Mouse (Mus musculus) G1E (cell line): ENCODE results near the gene Rhbdd1.

Experiments
- CTCF ChIP-seq: IDR thresholded peaks from 2 replicates; pipeline ENCODE4 v1.5.1; 2012; ENCODE audit warnings: low read depth, low read length, inconsistent platforms, mixed read lengths
- GATA1 ChIP-seq: IDR thresholded peaks from 2 replicates; pipeline ENCODE4 v1.6.1; 2012; ENCODE audit warnings: borderline replicate concordance, low read length, inconsistent platforms, mixed read lengths
- TAL1 ChIP-seq: conservative IDR thresholded peaks from 2 replicates; pipeline ENCODE4 v1.6.1; 2012; ENCODE audit warnings: low read depth, low read length, inconsistent platforms, mixed read lengths

DNA sequence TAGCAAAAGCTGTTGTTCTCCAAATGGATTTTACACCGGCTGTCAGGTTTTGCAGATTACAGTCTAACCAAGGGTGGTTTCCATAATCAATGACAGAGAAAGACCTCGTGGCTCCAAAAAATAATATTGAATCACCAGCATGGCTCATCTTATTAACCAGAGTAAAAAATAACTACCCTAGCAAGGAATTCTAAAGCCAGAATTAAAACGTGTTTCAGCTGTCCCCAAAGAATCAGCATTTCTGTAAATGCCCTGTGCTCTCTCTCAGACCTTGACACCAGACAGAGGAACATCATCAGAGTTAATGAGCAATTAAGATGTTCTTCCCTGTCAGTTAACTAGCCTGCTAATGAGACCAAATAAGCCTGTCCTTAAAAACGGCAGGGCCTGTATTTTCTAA, 79.1 kb downstream of the Rhbdd1 start:
- TF ChIP-seq GATA1: no peak
- TF ChIP-seq CTCF: no peak
- TF ChIP-seq TAL1: no peak
